Mouse (Mus musculus) spleen, postnatal 14 days (tissue): ENCODE results near the gene Olfr1366.
"Not testable (repeated sequence)": the region's sequence is repeated elsewhere in the genome, so short reads cannot be mapped to it uniquely, and the experiment has no call there.

Experiments used
- DNase-seq, 2 experiments: peaks; one replicate each; pipeline ENCODE4 v3.0.0; 2021 to 2022; ENCODE audit warnings: low spot score in 2 of 2

Olfr1366 gene

GRCm38 (mm10) chr13:21542708-21543107 is at the start of gene Olfr1366:
TSS of gene Olfr1366 (minus strand) at chr13:21542808.
- DNase-seq, result no peak

DNA sequence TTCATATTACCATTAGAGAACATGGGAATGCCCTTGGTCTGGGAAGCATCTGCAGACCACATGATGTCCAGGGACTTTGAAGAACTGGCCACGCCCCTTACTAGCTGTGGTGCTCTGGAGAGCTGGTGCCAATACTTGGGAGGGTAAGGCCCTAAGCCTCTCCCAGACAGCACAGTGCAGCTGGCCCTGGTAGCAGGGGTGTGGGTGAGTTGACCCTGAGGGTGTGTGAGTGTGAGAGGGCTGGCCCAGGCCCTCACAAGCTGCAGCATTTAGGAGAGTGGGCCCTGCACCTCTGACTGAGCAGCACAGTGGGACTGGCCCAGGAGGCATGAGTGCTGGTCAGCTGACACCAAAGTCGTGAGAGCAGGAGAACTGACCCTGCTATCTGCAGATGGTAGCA is 49.0 kb upstream of the Olfr1366 start:
- no peak for DNase-seq

DNA sequence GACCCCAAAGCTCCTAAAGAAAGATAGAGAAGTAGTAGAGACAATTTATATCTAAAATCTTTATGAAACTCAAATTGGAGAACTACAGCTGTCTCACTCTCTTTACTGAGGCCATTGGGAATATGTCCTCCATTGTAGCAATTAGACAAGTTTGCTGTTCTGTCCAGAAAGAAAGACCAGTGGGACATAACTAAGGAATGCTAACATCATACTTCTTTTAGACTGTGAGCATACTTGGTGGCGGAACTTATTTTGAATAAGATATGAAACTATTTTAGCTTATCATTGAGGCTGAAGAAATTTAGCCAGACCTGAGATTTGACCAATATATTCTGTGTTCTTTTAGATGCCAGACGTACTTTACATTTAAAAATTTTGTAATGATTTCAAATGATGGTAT is 39.1 kb upstream of the Olfr1366 start, which contains the start of gene Olfr1364:
Gene Olfr1364 (minus strand): TSS at position 101 of the 400 bp plus-strand sequence.
- no peak for DNase-seq

DNA sequence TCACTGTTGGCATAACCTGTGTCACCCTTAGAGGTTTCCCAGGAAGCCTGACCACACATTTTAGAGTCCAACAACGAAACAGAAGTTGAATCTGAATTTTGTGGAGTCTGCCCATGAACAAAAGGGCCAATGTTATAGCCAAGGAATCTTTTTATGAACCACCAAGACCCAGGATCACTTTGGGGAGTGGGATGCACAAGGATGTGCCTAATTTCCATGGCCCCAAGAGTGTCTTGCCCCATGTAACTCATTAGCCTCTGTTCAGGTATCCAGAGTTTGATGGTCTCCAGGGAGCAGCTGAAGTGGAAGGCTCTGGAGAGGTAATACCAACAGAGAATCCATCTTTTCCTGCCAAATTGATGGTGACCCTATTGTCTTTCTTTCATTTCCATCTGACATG is 17.2 kb upstream of the Olfr1366 start, which contains the start of gene Olfr1535:
Gene Olfr1535 (minus strand): TSS at position 101 of the 400 bp plus-strand sequence.
- no peak for DNase-seq

GRCm38 (mm10) chr13:21550416-21551110 is 8.0 kb upstream of the Olfr1366 start:
- no peak for DNase-seq

- DNase-seq, result no peak
Measured at GRCm38 (mm10) chr13:21549487-21549886, 6.9 kb upstream of the Olfr1366 start.

DNA sequence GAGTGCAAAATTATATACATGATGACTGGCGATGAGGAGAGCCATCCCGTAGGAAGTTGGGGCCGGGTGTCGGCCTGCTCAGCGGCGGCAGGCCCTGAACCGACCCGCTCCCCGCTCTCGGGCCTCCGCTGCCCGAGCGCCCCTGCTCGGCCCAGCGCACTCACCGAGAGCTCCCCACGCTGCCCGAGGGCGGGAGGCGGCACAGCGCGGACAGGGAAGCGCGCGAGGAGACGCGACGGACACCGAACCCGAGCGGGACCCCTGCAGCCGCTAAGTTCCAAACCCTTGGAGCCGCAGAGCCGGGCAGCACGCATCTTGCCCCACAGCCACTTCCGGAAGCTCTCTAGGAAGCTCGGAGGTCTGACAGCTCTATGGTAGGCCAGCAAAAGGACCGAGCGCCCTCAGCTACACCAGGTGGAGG is 11.8 kb downstream of the Olfr1366 start, which contains the start of gene Zkscan8:
Gene Zkscan8 (minus strand): TSS at position 340 of the 421 bp plus-strand sequence.
- DNase-seq, result peak; percentile 67 to 77

DNA sequence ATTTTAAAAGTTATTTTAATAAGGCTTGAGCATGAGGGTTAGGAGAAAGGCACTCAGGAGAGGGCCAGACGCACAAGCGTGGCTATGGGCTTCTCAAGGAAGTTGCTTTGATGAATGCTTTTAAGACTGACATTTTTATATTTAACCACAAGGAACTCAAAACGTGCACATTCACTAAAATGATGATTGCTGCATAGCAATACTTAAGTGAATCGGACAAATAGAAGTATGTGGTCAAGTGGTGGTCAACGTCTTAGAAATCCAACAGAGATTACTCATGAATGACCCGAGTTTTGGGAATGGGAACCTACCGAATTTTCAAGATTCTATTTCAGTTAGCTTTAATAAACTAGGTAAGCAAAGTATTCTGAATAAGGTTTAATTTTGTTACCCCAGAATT is 12.5 kb downstream of the Olfr1366 start:
- no peak for DNase-seq

- DNase-seq, result peak; percentile 43 to 50
Measured at GRCm38 (mm10) chr13:21506221-21506649, 36.4 kb downstream of the Olfr1366 start.

GRCm38 (mm10) chr13:21502296-21502695 is 40.3 kb downstream of the Olfr1366 start:
- no peak for DNase-seq

DNA sequence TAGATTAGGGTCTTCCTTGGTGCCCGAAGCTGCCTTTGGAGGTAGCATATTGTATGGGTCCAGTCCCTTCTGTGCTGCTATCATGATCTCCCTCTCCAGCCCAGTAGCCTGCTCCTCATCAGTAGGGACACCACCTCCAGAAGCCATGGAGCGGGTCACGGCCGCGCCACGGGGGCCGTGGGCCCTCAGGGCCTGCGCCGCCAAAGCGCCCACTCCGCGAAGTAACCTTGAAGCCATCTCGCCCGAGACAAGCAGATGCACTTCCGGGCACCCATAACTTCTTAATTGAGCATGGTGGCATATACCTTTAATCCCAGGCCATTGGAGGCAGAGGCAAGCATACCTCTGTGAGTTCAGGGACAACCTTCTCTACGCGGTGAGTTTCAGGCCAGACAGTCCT is 41.4 kb downstream of the Olfr1366 start, which contains the start of gene Gm11273:
Gene Gm11273 (minus strand): TSS at position 237 of the 400 bp plus-strand sequence.
- DNase-seq, result not testable (repeated sequence)

DNA sequence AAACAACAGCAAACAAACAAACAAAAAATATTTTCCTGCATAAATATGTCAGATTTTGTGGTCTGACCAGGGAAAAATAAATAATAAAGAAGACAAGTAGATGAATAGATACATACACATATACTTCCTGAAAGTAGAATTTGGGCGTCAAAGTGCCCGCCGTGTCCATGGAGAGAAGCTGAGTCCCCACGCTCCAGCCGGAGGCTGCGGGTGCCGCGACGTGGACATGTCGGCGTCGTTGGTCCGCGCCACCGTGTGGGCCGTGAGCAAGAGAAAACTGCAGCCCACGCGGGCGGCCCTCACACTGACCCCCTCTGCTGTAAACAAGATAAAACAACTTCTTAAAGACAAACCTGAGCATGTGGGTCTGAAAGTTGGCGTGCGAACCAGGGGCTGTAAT is 47.5 kb downstream of the Olfr1366 start, which contains the start of gene AK157302:
Gene AK157302 (plus strand): TSS at position 144 of the 400 bp plus-strand sequence.
- peak in 1 of 2 experiments; percentile 6 for DNase-seq

GRCm38 (mm10) chr13:21492847-21493246 is 49.8 kb downstream of the Olfr1366 start:
- no peak for DNase-seq

DNA sequence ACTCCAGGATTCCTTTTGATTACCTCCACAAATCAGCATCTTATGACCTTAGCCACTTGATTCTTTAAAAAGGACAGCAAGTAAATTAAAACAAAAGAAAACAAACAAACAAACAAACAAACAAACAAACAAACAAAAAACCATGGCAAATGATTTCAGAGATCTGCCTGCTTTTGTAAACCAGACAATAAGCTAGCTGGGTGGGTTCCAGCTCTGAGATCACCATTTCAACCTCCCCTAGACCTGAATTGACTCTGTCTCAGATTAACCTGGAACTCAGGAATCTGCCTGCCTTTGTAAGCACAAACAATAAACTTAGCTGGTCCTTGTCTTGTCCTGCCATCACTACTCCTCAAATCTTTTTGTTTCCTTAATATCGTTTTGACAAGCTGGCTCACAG is 55.7 kb downstream of the Olfr1366 start:
- DNase-seq, result no peak
